Mouse (Mus musculus): ENCODE results near the gene Efcab8. TPM values are rescaled to one million over a fixed set of nuclear protein-coding genes. Genes with fewer than 3 reads are reported as not detected.
A peak's percentile ranks its signal among the peaks of the same experiment; 100 is the strongest.

The Efcab8 gene
- polyA plus RNA-seq, 1 experiment from 2014 or later, result not detected

DNA sequence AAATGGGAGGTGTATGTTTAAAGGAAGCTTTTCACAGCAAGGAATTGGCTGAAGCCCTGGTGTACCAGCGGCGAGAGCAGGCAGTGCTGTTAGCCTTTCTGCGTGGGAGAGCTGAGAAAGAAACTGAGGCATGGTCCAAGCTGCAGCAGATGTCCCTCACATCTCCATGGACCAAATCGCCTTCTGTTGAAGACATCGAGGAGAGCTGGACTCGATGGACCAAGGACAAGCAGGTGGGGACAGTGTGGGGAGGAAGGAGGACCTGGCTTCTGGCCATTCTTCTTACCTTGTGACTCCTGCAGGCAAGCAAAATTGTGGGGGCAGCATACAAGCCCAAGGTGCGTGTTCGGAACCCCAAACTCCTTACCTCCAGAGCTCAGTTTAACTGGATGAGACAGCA lies 63.1 kb downstream of the Efcab8 start:
- H3K4me3 ChIP-seq (ENCODE audit: low read depth, low read length), result no peak overlapping the region

DNA sequence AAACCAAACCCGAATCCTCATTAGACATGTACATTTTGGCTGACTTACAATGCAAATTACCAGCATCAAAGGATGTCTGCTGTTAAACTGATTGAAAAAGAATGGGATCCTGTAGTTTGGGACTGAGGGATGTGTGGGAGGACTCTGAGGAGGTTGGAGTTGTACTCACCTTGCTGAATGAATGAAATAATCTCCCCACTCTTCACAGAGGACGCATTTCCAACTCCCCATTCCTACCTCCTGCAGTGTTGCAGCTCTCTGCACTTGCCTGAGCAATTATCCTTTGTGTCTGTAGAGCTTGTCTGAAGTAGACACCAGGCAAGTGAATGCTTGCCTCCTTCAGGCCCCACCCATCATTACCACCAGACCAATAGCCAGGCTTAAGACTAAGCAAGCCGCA lies 68.7 kb downstream of the Efcab8 start:
- Histone ChIP-seq H3K4me1 (ENCODE audit: control insufficient read depth, insufficient read depth, low read length) (no peaks in the 10 kb centered on the region), H3K36me3 (ENCODE audit: control insufficient read depth, insufficient read depth, low read length) (no peaks in the 10 kb centered on the region), H3K9ac (ENCODE audit: low read length) (no peak overlapping the region), H3K27me3 (ENCODE audit: control insufficient read depth, insufficient read depth, low read length) (no peaks in the 10 kb centered on the region), H3K9me3 (ENCODE audit: control insufficient read depth, low read length) (no peaks in the 10 kb centered on the region), H3K4me3 (ENCODE audit: low read depth, low read length) (no peak overlapping the region), H3K27ac (replicated peaks; ENCODE audit: low read depth, low read length) (no peak overlapping the region), H3K4me2 (ENCODE audit: low read depth, severe bottlenecking) (no peak overlapping the region)
- ATAC-seq (ENCODE audit: insufficient number of reproducible peaks, low FRiP score, low TSS enrichment, low read depth) (no peak), DNase-seq (ENCODE audit: low spot score) (no peak)
- 81% methylated on average over 3 of the region's 3 CpGs for whole genome bisulfite sequencing

More for the DNA sequence above, 63.1 kb downstream of the Efcab8 start:
- WGBS, result 86% methylated on average over 8 of the region's 8 CpGs
- Histone ChIP-seq H3K27ac (replicated peaks; ENCODE audit: low read depth, low read length) (no peak overlapping the region), H3K27me3 (ENCODE audit: control insufficient read depth, insufficient read depth, low read length) (no peaks in the 10 kb centered on the region), H3K4me1 (ENCODE audit: control insufficient read depth, insufficient read depth, low read length) (no peaks in the 10 kb centered on the region), H3K9ac (ENCODE audit: low read length) (no peak overlapping the region), H3K9me3 (ENCODE audit: control insufficient read depth, low read length) (no peaks in the 10 kb centered on the region), H3K4me2 (ENCODE audit: low read depth, severe bottlenecking) (no peak overlapping the region), H3K36me3 (ENCODE audit: control insufficient read depth, insufficient read depth, low read length) (no peaks in the 10 kb centered on the region)
- DNase-seq (ENCODE audit: low spot score) (no peak), ATAC-seq (ENCODE audit: insufficient number of reproducible peaks, low FRiP score, low TSS enrichment, low read depth) (no peak)

DNA sequence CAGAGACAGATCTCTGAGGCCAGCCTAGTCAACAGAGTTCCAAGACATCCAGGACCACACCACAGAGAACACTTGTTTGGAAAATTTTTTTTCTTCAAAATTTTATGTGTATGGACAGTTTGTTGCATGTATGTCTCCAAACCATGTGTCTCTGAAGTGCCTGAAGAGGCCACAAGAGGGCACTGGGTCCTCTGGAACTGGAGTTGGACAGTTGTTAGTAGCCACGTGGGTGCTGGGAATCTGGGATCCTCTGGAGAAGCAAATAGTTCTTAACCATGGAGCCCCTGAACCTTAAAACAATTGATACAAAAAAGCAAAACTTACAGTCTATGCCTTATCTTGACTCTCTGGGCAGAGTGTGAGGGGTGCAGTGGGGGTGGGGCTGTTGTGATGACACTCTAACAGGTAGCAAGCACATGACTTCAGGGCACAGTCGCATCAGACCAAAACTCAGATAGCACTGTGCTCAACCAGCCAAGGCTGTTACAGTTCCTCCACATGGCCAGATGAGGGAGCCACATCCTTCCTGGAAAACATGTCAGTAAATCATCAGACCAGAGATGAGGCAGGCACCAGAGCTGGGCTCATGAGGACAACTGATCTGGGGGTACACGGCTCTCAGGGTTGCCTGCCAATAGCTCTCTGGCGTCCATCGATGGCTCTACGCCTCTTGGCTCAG lies 70.8 kb downstream of the Efcab8 start:
- no peaks in the 10 kb centered on the region for H3K36me3 ChIP-seq (ENCODE audit: control insufficient read depth, insufficient read depth, low read length)
- 88% methylated on average over 6 of the region's 6 CpGs for WGBS
- DNase-seq (ENCODE audit: low spot score), result no peak

DNA sequence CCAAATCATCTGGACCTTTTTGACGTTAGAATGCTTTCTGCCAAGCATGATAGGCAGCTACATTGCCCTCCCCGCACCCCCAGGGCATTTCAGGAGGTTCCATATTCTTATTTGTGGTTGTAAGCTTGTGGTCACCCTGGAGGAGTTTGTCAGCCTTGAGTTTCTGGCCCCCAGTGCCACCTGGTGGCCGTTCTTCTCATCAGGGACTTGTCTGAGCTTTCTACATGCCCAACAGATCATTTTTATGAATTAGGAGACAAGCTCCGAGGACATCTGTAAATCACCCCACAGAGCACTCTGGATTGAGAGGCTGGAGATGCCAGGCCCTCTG lies 71.3 kb downstream of the Efcab8 start:
- H3K4me1 ChIP-seq (ENCODE audit: control insufficient read depth, insufficient read depth, low read length), result no peaks in the 10 kb centered on the region
- ATAC-seq (ENCODE audit: insufficient number of reproducible peaks, low FRiP score, low TSS enrichment, low read depth) (no peak), DNase-seq (ENCODE audit: low spot score) (peak; percentile 40)
- WGBS, result 50% methylated on average over 4 of the region's 4 CpGs
- H3K4me2 ChIP-seq (ENCODE audit: low read depth, severe bottlenecking), result no peak overlapping the region
- no peaks in the 10 kb centered on the region for H3K27me3 ChIP-seq (ENCODE audit: control insufficient read depth, insufficient read depth, low read length)
- H3K9ac ChIP-seq (ENCODE audit: low read length), result no peak overlapping the region
- H3K36me3 ChIP-seq (ENCODE audit: control insufficient read depth, insufficient read depth, low read length), result no peaks in the 10 kb centered on the region
- no peak overlapping the region for H3K4me3 ChIP-seq (ENCODE audit: low read depth, low read length)
- no peak overlapping the region for H3K27ac ChIP-seq (replicated peaks; ENCODE audit: low read depth, low read length)
- H3K9me3 ChIP-seq (ENCODE audit: control insufficient read depth, low read length), result no peaks in the 10 kb centered on the region

More for the DNA sequence above, 70.8 kb downstream of the Efcab8 start:
- Histone ChIP-seq H3K9me3 (ENCODE audit: control insufficient read depth, low read length) (no peaks in the 10 kb centered on the region), H3K4me3 (ENCODE audit: low read depth, low read length) (no peak overlapping the region), H3K4me1 (ENCODE audit: control insufficient read depth, insufficient read depth, low read length) (no peaks in the 10 kb centered on the region), H3K27ac (replicated peaks; ENCODE audit: low read depth, low read length) (no peak overlapping the region), H3K27me3 (ENCODE audit: control insufficient read depth, insufficient read depth, low read length) (no peaks in the 10 kb centered on the region), H3K9ac (ENCODE audit: low read length) (no peak overlapping the region), H3K4me2 (ENCODE audit: low read depth, severe bottlenecking) (no peak overlapping the region)
- no peak for ATAC-seq (ENCODE audit: insufficient number of reproducible peaks, low FRiP score, low TSS enrichment, low read depth)

DNA sequence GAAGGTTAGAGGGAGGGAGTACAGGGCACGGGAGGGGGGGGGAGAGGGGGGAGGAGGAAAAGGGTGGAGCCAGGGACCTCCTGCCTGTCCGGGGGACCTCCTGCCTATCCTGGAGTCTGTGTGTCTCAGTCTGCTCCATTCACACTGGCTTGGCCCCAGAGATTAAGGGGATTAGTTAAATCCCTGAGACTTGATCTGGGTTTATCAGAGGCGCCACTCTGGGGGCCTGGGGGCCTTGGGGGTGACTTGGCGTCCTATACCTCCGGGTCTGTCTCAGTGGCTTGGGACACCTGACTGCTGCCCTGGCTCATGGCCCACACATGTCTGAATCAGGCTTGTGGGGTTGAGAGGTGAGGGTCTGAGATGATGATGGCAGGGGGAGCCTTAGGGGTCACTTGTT lies 73.8 kb downstream of the Efcab8 start:
- H3K27ac ChIP-seq (replicated peaks; ENCODE audit: low read depth, low read length), result no peak overlapping the region
- no peaks in the 10 kb centered on the region; the same call in 1 of the 2 replicates for H3K27me3 ChIP-seq (ENCODE audit: control insufficient read depth, insufficient read depth, low read length)
- H3K9me3 ChIP-seq (ENCODE audit: control insufficient read depth, low read length), result no peaks in the 10 kb centered on the region
- no peak overlapping the region for H3K4me2 ChIP-seq (ENCODE audit: low read depth, severe bottlenecking)
- WGBS, result 16% methylated on average over 5 of the region's 5 CpGs
- DNase-seq (ENCODE audit: low spot score), result no peak
- H3K36me3 ChIP-seq (ENCODE audit: control insufficient read depth, insufficient read depth, low read length), result no peaks in the 10 kb centered on the region
- no peak overlapping the region for H3K4me3 ChIP-seq (ENCODE audit: low read depth, low read length)
- ATAC-seq (ENCODE audit: insufficient number of reproducible peaks, low FRiP score, low TSS enrichment, low read depth), result no peak
- H3K9ac ChIP-seq (ENCODE audit: low read length), result no peak overlapping the region
- no peaks in the 10 kb centered on the region for H3K4me1 ChIP-seq (ENCODE audit: control insufficient read depth, insufficient read depth, low read length)

DNA sequence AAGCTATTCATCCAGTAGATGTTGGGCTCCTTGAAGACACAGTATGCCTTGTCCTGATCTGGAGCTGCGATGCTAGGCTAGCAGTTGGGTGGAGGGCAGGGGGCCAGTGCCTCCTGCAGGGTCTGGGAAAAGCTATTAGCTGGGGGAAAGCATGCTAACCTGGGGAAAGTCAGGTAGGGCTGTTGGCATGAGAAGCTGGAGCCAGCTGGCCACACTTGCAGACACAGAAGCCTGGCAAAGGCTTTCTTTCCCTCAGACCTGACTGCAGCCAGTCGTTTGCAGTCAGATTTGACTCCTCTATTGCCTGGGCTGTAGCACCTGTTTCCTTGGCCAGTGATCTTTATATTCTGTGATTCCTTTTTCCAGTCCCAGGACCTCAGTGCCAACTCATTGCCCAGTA lies 79.8 kb downstream of the Efcab8 start:
- ATAC-seq (ENCODE audit: insufficient number of reproducible peaks, low FRiP score, low TSS enrichment, low read depth) (no peak), DNase-seq (ENCODE audit: low spot score) (no peak)
- Histone ChIP-seq H3K36me3 (ENCODE audit: control insufficient read depth, insufficient read depth, low read length) (no peaks in the 10 kb centered on the region), H3K9me3 (ENCODE audit: control insufficient read depth, low read length) (no peaks in the 10 kb centered on the region), H3K27me3 (ENCODE audit: control insufficient read depth, insufficient read depth, low read length) (no peaks in the 10 kb centered on the region; the same call in 1 of the 2 replicates), H3K4me3 (ENCODE audit: low read depth, low read length) (no peak overlapping the region), H3K4me1 (ENCODE audit: control insufficient read depth, insufficient read depth, low read length) (no peaks in the 10 kb centered on the region), H3K4me2 (ENCODE audit: low read depth, severe bottlenecking) (no peak overlapping the region), H3K27ac (replicated peaks; ENCODE audit: low read depth, low read length) (no peak overlapping the region), H3K9ac (ENCODE audit: low read length) (no peak overlapping the region)
- WGBS, result 90% methylated on average over 2 of the region's 2 CpGs

DNA sequence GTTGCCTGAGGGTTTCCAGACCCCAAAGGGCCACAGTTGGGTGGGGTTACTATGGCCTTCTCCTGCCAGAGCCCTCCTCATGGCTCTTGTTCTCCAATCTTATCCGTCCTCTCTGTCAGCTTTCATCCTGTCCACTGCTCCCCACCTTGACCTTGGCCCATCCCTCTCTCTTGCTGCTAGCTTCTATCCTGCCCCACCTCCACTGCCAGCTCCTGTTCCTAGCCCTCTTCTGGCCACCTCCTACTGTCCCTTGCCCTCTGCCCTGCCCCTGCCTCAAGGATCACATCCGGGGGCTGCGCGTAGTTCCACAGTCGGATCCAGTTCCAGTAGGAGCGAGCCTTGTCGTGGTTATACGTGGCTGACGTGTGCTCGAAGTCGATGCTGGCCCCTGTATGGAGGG lies 80.6 kb downstream of the Efcab8 start:
- no peak overlapping the region for H3K4me2 ChIP-seq (ENCODE audit: low read depth, severe bottlenecking)
- no peaks in the 10 kb centered on the region for H3K4me1 ChIP-seq (ENCODE audit: control insufficient read depth, insufficient read depth, low read length)
- DNase-seq (ENCODE audit: low spot score) (no peak), ATAC-seq (ENCODE audit: insufficient number of reproducible peaks, low FRiP score, low TSS enrichment, low read depth) (no peak)
- H3K27ac ChIP-seq (replicated peaks; ENCODE audit: low read depth, low read length), result no peak overlapping the region
- no peaks in the 10 kb centered on the region; the same call in 1 of the 2 replicates for H3K27me3 ChIP-seq (ENCODE audit: control insufficient read depth, insufficient read depth, low read length)
- H3K9ac ChIP-seq (ENCODE audit: low read length), result no peak overlapping the region
- H3K36me3 ChIP-seq (ENCODE audit: control insufficient read depth, insufficient read depth, low read length), result no peaks in the 10 kb centered on the region
- H3K4me3 ChIP-seq (ENCODE audit: low read depth, low read length), result no peak overlapping the region
- 94% methylated on average over 11 of the region's 11 CpGs for WGBS
- H3K9me3 ChIP-seq (ENCODE audit: control insufficient read depth, low read length), result no peaks in the 10 kb centered on the region

DNA sequence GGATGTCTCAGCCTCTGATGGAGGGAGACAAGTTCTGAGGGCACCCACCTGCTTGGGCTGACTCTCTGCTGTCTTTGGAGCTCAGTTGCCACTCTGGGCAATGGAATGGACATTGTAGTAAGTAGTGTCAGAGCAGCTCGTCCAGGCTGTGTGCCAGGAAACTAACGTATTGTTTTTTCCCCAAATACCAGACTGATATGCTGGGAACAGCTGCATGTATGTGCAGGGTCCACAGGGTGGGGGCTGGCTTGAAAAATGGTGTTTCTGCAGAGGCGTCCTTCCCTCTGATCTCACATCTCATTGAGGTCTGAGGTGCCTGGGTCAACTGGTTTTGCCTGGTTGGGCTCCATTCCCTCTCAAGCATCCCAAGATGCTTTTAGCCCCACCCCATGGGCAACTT lies 81.0 kb downstream of the Efcab8 start:
- ATAC-seq (ENCODE audit: insufficient number of reproducible peaks, low FRiP score, low TSS enrichment, low read depth) (no peak), DNase-seq (ENCODE audit: low spot score) (no peak)
- no peak overlapping the region for H3K4me2 ChIP-seq (ENCODE audit: low read depth, severe bottlenecking)
- H3K9ac ChIP-seq (ENCODE audit: low read length), result no peak overlapping the region
- H3K36me3 ChIP-seq (ENCODE audit: control insufficient read depth, insufficient read depth, low read length), result no peaks in the 10 kb centered on the region
- no peaks in the 10 kb centered on the region; the same call in 1 of the 2 replicates for H3K27me3 ChIP-seq (ENCODE audit: control insufficient read depth, insufficient read depth, low read length)
- no peak overlapping the region for H3K4me3 ChIP-seq (ENCODE audit: low read depth, low read length)
- no peaks in the 10 kb centered on the region for H3K9me3 ChIP-seq (ENCODE audit: control insufficient read depth, low read length)
- H3K27ac ChIP-seq (replicated peaks; ENCODE audit: low read depth, low read length), result no peak overlapping the region
- H3K4me1 ChIP-seq (ENCODE audit: control insufficient read depth, insufficient read depth, low read length), result no peaks in the 10 kb centered on the region
- WGBS, result 74% methylated on average over 3 of the region's 3 CpGs

DNA sequence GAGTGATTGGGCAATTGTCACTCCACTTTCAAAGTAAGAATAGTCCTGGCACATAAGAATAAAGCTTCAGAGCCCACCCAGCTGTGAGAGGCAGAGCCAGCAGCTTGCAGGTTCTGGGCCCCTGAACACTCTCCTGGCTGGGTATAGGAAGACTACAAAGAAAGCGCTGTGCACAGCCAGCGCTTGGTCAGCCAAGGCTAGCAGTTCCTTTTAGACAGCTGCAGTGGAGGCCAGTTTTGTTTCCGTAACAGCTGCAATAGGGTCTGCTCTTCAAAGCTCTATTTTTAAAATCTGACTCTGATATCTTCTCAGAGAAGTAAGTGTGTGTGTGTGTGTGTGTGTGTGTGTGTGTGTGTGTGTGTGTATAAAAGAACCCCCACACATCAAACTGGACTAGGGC lies 82.2 kb downstream of the Efcab8 start:
- WGBS, result 93% methylated on average over 3 of the region's 3 CpGs
- no peak for ATAC-seq (ENCODE audit: insufficient number of reproducible peaks, low FRiP score, low TSS enrichment, low read depth)
- H3K27ac ChIP-seq (replicated peaks; ENCODE audit: low read depth, low read length), result no peak overlapping the region

More for the DNA sequence above, 82.2 kb downstream of the Efcab8 start:
- Histone ChIP-seq H3K27me3 (ENCODE audit: control insufficient read depth, insufficient read depth, low read length) (no peaks in the 10 kb centered on the region; the same call in 1 of the 2 replicates), H3K4me1 (ENCODE audit: control insufficient read depth, insufficient read depth, low read length) (no peaks in the 10 kb centered on the region), H3K9me3 (ENCODE audit: control insufficient read depth, low read length) (no peaks in the 10 kb centered on the region), H3K4me2 (ENCODE audit: low read depth, severe bottlenecking) (no peak overlapping the region), H3K4me3 (ENCODE audit: low read depth, low read length) (no peak overlapping the region), H3K9ac (ENCODE audit: low read length) (no peak overlapping the region), H3K36me3 (ENCODE audit: control insufficient read depth, insufficient read depth, low read length) (no peaks in the 10 kb centered on the region)
- DNase-seq (ENCODE audit: low spot score), result no peak

All from limb, embryonic 11.5 days (tissue).